Mouse (Mus musculus) T-helper 2 cell (primary cell): ENCODE measurements at regions not wholly inside any gene's neighbourhood (a gene's known extent, or its start where the extent isn't known, plus 50 kb on each side); places are given as distances from the start of the nearest gene placed in this dataset.

Source experiments
- in situ Hi-C: fragments of 300-600 bp; cut with MboI, MseI; formaldehyde crosslinking; loops from one replicate; pipeline ENCODE4 v1.15.1; 2025; ENCODE audit warnings: high pct_unique_total_duplicates

DNA sequence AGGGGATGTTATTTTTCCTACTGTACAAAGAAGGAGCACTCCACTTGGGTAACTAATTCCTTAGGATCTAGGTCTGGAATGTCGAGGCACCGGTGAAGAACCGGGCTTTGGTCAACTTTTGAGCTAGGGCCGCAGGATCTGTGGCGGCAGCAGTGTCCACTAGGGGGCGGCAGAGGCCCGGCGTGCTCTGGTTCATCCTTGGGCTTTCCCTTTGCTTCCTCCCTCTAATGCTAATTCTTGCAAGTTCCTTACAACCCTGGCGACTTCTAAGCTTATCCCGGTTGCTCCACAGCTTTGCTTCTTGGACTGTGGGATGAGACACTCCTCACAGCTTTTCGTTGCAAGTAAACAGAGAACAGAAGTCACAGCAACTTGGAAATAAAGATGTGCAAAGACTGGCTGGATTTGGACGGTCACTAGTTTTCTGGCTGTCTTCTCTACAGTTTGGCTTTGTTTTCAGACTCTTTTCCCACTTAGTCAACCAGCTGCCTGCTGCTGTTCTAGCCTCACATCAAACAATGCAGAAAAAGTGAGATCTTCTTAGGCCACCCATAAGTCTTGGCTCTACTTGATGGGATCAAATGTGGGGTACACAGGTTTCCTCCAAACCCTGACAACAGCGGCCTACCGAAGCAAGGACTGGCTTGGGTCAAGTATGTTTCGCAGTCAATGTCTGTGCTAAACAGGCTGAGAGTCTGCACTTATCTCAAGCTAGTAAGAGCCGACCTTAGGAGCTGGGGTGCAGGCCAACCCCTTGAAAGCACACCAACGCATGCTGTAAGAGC is 51.2 kb upstream of the Tmem72 start:
- in situ Hi-C loops, result no loop called here

DNA sequence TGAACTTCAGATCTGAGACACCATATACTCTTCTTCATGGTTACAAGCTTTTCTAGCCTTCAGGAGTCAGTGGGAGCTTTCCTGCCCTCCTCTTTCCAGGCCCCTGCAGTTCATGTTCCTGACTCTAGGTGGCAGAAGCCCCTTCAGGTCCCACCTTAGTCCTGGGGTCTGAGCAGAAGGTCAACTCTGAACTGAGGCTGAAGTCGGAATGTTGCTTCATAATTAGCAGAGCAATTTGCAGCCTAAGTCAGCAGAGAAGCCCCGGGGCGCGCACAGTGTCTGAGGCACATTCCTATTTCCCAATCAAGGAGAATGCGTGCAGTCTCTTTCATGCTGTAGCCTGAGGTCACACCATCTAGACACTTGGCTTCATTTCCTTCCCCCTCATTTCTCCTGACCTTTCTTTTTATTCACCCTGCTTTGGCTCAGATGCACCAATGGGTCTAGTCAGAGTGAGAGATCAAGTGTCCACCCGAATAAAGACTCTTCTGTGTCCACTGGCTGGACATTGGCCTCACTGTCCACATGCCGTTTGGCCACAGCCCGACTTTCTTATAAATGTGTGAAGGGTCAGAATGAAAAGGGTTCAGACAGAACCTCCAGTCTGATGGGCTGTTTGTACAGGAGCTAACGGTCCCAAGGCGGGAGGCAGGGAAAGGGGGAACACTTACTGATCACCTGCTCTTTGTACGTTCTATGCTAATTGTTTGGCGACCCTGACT is 58.4 kb upstream of the Tmem72 start:
- in situ Hi-C loops, result no loop called here

DNA sequence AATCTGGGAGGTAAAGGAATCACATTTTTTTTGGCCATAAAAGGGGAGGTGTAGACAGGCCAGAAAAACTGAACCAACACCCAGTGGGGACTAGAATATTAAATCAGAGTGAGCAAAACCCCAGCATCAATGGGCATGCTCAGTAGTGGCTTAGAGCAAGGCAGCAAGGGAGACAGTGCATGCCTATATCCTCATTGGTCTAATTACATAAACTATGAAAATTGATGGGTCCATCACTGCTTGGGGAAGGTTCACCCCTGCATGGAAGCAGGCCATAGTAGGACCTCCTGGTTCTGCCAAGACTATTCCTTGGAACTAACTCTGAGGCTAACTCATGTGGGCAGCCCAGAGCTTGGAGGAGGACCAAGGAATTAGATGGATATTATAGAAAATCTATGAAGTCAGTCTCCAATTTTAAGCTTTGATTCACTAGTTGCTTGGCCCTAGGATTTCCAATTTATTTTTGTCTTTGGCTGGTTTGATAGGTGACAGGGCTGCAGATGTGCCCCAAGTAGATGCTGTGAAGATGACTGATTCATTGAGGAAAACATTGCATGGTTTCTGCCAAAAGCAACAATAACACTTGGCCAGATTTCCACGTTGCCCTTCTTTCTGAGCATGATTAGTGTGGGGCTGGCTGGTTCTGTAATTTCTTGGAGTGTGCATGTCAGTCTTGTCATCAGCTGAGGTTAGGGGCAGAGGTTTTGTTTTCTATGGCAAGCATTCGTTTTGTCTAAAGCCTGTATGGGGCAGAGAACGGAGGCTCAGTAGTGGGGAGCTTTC is 70.0 kb upstream of the Tmem72 start:
- in situ Hi-C loops, result no loop called here

DNA sequence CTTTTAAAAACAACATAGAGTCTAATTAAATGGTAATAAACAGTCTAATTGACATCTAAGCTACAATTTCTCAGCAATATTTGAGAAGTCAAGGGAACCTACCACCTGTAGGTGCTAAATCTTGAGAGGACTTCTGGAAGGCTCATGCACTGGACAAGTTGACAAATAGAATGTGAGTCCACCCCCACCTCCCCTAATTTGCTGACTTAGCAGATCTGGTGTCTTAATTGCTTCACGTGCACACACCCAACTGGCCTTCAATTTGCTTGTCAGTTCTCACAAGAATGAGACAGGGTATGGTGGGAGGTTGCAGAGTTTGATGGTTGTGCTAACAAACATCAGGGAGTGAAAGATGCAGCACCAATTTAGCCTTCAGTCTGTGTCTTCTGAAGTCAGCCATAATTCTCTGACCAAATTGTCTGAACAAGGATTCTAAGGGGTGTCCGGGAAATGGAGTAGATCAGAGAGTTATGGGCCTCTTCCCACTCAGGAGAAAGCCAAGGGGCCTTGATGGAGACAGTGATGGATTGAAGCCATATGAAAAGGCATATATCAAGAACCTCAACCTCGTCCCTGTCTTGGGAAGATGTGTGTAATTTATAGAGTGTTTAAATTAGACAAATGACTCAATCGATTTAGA is 76.7 kb upstream of the Tmem72 start:
- in situ Hi-C loops, result no loop called here

DNA sequence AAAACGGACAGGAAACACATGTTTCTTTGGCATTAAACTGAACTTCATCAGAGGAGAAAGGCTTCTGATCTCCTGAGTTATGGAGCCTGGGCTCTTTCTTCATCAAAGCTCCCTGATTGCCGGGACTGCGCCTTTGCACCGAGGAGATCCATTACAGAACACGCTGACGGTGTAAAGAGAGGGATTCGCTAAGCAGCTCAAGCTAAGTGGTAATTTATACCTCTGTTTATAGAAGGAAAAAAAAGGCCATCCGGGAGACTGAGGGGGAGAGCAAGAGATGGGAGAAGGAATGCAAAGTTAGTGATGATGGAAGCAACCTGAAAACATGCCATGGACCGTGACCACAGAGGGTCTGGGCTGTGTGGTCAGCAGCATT is 77.2 kb upstream of the Tmem72 start:
- in situ Hi-C loops, result no loop called here

DNA sequence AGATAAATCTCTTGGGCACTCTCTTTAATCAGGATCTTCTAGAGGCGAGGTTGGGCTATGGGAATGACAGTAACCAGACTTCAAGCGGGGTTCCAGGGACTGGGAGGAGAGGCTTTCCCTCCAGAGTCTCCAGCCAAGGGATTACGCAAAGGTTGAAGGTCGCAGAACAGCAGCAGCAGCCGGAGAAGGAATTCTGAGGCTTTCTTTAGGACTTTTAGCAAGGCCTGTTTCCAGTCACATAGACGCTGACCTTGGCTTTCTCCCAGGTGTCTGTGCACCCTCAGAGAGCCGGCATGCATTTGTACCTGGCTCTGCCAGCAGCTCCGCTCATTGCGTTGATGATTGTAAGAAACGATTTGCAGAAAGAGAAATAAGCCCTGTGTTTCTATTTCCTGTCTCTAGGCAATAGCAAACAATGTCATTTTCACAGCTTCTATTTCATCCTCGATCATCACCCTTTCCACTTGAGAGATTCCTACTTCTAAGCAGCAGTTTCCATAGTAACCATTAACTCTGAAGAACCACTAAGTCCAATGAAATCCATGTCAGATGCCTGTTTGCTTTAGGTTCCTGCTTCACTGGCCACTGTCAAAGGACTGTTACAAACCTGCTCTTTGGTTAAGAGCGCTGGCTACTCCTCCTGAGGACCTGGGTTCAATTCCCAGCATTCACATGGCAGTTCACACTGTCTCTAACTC is 104.7 kb upstream of the Tmem72 start:
- in situ Hi-C loops, result loop anchor here (10.0 kb wide), 1 partner anchor 223 kb away; no protein-coding TSS in a partner anchor

DNA sequence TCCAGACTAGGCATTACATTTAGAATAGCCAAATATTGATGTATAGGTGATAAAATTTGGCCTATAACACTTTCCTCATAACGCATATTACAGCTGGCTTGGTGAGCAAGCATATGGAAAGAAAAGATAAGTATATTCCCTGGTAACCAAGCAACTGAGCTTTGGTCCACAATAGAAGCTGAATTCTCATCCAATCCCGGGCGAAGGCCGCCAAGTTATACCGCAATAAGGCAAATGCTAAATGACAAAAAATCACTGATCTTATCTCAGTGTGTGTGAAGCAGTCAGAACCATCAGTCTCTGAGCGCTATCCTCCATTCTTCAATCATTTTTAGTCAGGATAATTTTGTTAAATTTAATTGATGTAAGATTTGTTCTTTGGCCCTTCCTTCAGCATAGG is 105.9 kb upstream of the Tmem72 start:
- in situ Hi-C loops, result loop anchor here (10.0 kb wide), 1 partner anchor 222 kb away; no protein-coding TSS in a partner anchor

DNA sequence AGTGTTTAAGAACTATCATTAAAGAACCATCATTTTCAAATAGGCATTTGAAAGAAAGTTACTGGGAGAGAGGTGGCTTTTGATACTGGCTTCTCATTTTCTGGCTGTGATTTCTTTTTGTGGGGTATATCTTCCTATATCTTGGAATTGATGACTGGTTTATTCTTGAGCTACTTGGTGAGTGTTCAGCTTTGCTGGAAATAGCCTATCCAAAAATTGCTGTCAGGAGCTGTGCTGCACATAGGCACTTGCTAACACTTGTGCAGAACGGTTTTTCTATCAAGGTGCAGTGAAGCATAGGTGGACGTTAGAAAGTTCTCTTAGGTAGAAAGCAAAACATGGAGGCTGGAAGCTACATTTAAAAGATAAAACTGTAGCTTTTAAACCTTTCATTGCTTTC is 108.9 kb upstream of the Tmem72 start:
- in situ Hi-C loops, result loop anchor here (10.0 kb wide), 1 partner anchor 219 kb away; no protein-coding TSS in a partner anchor

DNA sequence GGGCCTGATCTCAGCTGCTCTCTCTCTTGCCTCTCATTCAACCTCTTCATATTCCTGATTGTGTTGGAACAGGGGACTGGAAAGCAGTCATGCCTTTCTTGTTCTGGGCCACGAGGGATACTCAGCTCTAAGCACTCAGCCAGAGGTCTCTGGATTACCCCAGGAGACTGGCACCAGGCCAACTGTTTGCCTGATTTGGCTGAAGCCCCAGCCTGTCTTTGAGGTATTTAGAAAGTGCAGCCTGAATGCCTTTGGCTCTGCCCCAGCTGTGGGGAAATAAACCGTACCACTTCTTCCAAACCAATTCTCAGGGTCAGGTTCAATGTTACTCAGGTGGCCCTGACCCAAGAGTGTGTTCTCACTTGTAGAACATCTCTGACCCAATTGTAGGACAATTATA is 112.6 kb upstream of the Tmem72 start:
- in situ Hi-C loops, result loop anchor here (10.0 kb wide), 1 partner anchor 215 kb away; no protein-coding TSS in a partner anchor

DNA sequence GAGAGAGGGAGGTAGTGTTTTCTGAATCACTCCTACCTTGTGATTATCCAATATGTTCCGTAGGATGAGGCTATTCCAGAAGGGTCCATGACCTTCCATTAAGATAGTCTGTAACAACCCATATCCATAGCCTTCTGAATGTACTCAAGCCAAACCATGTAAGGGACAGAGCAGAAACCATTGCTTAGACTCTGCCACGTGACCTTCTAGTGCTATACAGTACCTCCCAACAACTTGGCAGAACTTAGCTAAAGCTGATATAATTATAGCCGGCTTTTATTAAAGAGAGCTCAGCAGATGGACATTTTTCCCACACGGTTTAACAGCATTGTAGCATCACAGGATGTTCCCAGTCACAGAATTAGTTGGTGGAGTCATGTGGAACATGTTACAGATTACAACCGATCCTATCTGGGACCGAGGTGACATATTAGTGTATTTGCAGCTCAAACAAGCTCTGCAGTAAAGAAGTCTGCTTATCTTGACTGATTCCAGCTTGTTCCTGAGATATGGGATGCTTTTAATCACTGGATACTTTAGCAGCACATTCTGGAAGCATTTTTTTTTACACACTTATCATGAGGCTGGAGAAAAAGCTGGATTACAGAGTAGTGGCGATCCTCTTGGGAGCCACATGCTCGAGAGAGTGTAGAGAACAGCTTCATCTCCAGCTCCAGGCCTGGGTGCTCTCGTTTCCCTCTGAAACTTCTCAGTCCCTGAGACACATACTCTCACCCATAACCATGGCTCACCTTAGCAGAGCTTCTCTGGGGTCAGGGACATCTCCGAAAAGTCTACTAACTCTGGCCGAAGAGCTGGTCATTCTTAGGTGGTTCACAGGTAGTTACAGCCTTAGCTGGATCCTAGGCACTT is 129.5 kb upstream of the Tmem72 start:
- in situ Hi-C loops, result no loop called here

DNA sequence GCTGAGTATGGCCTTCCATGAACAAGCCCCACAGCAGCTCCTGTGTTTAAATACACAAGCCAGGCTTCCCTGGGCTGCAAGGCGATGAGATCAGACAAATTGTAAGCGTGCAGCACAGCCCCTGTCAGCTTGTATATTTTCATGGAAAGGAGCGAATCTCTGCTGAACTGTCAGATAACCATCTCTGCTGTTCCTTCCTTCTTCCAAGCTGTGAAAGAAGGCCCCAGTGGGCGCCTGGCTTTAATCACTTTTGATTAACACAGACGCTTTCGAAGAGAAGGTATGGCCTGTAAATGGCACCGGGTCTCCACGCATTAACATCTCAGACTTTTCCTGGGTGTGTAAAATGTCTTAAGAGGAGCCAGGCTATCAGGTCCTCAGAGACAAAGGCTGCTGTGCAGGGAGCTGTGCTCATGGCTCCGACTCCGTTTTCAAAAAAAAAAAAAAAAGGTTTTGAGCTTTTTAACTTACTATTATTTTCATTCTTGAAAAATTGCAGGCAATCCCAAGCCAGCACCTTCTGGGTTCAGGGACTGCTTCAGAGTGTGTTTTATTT is 131.9 kb upstream of the Tmem72 start:
- in situ Hi-C loops, result no loop called here

DNA sequence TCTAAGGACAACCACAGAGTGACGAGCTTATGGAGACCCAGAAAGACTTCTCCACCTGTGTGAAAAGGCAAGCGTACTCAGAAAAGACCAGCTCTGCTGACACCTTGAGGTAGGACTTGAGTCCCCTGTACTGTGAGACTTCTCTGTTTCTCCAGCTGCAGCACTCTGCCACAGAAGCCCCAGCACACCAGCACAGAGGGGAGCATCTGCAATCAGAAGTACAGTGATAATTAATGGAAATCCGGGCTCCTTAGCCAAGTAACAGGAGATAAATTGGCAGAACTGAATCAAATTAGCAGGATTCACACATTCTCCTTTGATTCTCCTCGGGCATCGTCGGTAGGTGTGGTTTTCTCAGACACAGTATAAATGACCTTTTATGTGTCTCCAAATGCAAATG is 137.3 kb upstream of the Tmem72 start:
- in situ Hi-C loops, result no loop called here

DNA sequence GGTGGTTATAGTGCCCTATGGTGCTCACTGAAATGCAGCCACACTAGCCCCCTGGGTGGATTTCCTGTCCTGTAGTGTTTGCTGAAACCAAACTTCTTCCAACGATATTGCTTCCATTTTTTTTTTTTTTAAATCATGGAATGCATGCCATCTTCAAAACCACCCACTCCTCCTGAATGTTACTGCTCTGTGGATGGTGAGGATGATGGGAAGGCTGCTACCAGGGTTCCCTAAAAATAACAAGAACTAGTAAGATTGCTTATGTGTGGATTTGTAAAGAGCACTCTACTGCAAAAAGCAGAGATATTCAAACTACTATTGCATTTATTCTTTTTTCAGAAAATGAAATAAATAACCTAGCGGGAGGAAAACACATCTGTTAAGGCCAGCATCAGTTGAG is 139.4 kb upstream of the Tmem72 start:
- in situ Hi-C loops, result no loop called here

DNA sequence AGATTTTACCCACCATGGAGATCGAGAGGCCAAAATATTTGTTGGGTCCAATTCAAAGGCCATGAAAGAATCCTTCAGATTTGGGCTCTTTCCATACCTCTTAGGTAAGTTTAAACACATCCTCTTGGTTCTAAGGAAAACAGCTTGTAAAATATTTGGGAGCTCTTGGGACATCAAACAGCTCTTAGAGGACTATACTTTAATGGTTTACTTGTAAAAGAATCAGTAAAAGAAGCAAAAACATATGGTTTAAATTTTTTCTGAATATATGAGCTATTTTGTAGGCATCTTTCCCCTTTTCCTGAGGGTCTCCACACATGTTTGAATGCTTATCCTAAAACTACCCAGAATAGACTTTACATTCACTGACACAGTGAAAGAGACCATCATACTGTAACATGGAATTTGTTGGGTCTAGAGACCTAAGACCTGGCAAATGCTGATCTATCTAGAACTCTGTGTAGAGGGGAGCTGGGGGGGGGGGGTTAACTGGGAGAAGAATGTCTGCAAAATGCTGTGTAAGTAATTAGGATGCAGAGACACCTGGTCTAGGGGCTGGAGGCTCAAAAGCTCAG is 140.3 kb upstream of the Tmem72 start:
- in situ Hi-C loops, result no loop called here

DNA sequence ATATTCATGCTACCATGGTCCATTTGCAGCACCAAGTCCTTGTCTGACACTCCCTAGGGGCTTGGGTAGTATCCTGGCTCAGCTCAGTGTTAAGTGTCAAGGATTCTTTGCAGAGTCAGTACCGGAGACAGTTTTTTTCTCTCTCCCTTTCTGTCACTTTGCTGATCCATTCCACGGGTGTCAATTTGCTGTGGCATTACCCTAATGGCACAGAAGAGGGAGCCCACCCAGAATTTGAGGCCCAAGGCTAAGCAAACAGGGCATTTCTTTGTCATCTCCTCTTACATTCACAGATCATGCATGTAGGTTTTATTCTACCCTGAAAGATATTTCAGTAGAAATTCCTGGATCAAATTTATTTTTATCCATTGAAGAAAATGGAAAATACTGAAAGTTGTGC is 146.4 kb upstream of the Tmem72 start:
- in situ Hi-C loops, result no loop called here

DNA sequence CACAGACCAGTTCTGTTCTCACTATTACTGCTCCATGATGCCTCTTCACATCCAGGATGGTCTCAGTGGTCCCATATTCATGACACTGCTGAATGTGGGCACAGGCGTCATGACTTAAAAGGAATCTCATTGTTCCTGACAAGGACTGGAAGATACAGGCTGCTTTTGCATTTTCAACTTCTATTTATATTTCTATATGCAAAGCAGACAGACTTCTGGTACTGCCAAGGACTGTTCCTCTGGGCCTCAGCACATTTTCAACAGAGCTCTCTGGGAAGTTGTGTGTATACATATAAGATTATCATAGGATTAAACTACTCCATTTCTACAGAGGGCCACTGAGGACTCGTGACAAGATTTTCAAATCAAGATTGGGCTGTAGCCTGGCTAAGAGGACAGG is 146.9 kb upstream of the Tmem72 start:
- in situ Hi-C loops, result no loop called here

DNA sequence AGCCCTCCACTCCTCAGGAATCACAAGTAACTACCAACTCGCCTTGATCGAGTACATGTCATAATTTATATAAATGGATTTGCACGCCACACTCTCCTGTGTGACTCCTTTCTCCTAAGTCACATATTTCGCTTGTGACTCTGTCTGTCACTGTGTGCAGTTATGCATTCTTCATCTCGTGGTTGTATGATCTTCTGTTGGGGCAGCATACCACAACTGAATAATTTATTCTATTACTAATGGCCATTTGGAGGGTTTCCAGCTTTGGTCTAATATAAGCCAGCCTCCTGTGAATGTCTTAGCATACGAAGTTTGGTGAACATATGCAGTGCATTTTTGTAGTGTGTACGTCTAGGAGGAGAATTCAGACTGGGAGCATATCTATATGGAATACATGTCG is 176.6 kb upstream of the Tmem72 start:
- in situ Hi-C loops, result no loop called here

DNA sequence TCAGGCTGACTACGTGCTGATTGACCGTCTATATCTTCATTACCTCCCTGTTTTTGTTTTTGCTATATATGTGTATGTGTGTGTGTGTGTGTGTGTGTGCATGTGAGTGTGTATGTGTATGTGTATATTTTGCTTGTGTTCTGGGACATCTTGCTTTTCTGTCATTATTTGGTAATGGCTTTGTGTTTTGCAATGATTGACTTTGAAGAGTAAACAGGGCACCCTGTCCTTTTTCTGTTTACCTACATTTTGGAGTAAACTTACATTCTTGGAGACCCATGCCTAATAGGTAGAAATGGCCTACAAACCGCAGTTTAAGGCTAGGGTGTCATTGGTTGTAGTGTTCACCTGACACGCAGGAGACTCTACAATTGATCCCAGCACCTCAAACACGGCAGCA is 177.5 kb upstream of the Tmem72 start:
- in situ Hi-C loops, result no loop called here

DNA sequence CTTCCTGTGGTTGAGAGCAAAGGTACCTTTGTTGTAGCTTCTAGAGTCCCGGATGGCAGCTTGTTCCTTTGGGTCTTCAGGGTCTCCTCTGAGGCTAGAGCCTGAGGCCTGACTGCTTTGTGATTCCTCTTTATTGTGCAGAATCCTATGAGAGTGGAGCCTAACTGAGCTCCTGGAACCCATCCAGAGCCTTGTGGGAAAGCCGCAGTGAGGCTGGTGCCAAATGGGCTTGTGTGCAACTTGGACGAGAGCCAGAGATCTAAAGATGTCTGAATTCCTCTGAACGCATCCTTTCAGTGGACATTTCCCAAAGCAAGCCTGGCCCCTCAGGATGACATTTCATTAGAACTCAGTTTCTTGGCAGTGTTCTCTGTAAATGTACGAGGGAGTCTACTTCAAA is 178.4 kb upstream of the Tmem72 start:
- in situ Hi-C loops, result no loop called here
